Mouse (Mus musculus) hindbrain, embryonic 13.5 days (tissue): ENCODE data around the gene Ahcyl2. TPM values are rescaled to one million over a fixed set of nuclear protein-coding genes. Genes with fewer than 3 reads are reported as not detected.

Experiments
- ATAC-seq: fragments of 200-750 bp; cut with Nextera tagmentation; 2 replicates; pipeline ENCODE4 v1.8.0; 2017; ENCODE audit warnings: moderate TSS enrichment; ENCODE audit not compliant: low FRiP score
- H3K27ac ChIP-seq: fragments of 300-500 bp; sonication (generic); 2 replicates; pipeline ENCODE4 v1.5.1; 2015; ENCODE audit warnings: inconsistent platforms, mild to moderate bottlenecking, moderate library complexity
- H3K27me3 ChIP-seq: fragments of 300-500 bp; sonication (generic); 2 replicates; pipeline ENCODE4 v1.6.1; 2015; ENCODE audit warnings: mild to moderate bottlenecking, inconsistent platforms
- H3K36me3 ChIP-seq: fragments of 300-500 bp; sonication (generic); 2 replicates; pipeline ENCODE4 v1.6.1; 2015; ENCODE audit warnings: mild to moderate bottlenecking, inconsistent platforms
- H3K4me1 ChIP-seq: fragments of 300-500 bp; sonication (generic); replicated peaks from 2 replicates; pipeline ENCODE4 v1.6.1; 2015; ENCODE audit warnings: inconsistent platforms
- H3K4me2 ChIP-seq: fragments of 300-500 bp; sonication (generic); 2 replicates; pipeline ENCODE4 v1.6.1; 2015; ENCODE audit warnings: inconsistent platforms, mild to moderate bottlenecking, moderate library complexity
- H3K4me3 ChIP-seq: fragments of 300-500 bp; sonication (generic); 2 replicates; pipeline ENCODE4 v1.5.1; 2015; ENCODE audit warnings: mild to moderate bottlenecking, inconsistent platforms
- H3K9ac ChIP-seq: fragments of 300-500 bp; sonication (generic); 2 replicates; pipeline ENCODE4 v1.6.1; 2015; ENCODE audit warnings: mild to moderate bottlenecking, inconsistent platforms
- H3K9me3 ChIP-seq: fragments of 300-500 bp; sonication (generic); 2 replicates; pipeline ENCODE4 v1.6.1; 2016; ENCODE audit warnings: inconsistent platforms
- WGBS: fragments of 180-500 bp; shearing (Covaris S2); methylation state at CpG from one replicate; pipeline ENCODE4 v1.1.7; 2015; 5-methylcytosine and 5-hydroxymethylcytosine counted together
- polyA plus RNA-seq: library from polyadenylated mRNA; unstranded; fragments of >200 nt; fragmentation: Nextera tagmentation; extraction: Ambion mirVana; gene quantifications from 2 replicates; pipeline ENCODE4 v1.2.1, GENCODE M21; 2015

Gene Ahcyl2
- polyA plus RNA-seq, 1 experiment from 2014 or later = 18.0 TPM

DNA sequence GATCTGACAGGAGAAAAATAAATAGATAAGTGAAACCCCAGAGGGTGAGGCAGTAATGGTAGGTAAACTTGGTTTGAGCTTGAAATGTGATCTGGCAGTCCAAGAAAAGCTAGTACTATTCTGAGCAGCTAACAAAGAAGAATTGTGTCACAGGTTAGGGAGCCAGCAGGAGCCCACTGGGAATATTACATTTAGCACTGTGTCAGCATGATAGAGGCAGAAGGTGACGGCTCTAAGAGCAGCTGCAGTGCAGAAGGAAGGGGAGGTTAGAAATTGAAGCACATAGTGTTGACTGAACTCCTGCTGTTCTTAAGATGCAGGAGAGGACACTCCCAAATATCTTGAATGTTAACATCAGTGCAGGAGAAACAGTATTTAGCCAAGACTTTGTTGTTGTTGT lies 54.0 kb downstream of the Ahcyl2 start:
- Histone ChIP-seq H3K4me1 (no peaks in the 10 kb centered on the region), H3K27me3 (no peaks in the 10 kb centered on the region), H3K27ac (no peak overlapping the region), H3K36me3 (no peaks in the 10 kb centered on the region), H3K9ac (no peak overlapping the region), H3K9me3 (no peaks in the 10 kb centered on the region), H3K4me2 (no peak overlapping the region), H3K4me3 (no peak overlapping the region)
- ATAC-seq = no peak
- 74% methylated on average over 1 of the region's 1 CpGs for WGBS

- Histone ChIP-seq H3K9ac (no peak overlapping the region), H3K9me3 (no peaks in the 10 kb centered on the region), H3K36me3 (no peaks in the 10 kb centered on the region), H3K27ac (no peak overlapping the region), H3K4me3 (no peak overlapping the region), H3K4me2 (no peak overlapping the region), H3K4me1 (no peaks in the 10 kb centered on the region), H3K27me3 (no peaks in the 10 kb centered on the region)
- WGBS = 81% methylated on average over 2 of the region's 2 CpGs
- ATAC-seq = no peak
Measured at GRCm38 (mm10) chr6:29825302-29825701, 57.5 kb downstream of the Ahcyl2 start.

DNA sequence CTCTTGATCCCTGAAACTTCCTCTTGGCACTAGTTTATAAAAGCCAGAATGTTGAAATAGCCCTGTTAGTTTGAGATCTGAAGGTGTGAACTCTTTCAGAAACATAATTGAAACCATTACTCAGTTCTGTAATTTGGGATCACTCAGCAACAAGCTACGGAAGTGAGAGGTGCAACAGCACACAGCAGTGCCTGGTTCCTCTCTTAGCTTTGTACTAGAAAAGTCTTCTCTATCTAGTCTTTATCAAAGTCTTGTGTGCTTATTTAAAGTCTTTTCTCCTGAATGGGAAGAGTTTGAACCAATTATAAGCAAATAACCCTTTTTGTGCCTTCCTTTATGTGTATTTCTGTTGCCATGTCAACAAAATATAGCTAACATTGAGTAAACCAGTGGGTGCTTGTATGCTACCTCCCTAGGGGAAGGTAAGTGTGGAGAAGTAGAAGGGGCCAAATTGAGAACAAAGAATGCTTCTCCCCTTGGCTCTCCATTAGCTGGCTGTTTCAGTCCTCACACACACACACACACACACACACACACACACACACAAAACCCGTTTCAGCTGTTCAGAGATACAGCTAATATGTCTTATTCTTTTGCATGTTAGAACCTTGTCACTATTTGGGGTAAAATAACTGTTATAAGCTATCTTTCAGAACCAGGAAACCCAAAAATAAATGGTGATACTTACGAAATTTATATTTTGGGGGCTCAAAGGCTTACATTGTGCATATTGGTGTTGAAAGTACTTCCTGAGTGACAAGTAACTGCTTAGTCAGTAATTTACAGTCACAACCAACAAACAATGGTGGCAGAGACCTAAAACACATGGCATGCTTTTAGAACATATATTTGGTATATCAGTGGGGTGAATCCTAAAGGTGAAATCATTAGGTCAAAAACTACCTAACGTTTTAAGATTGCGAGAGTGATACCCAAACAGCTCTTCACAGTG lies 59.8 kb downstream of the Ahcyl2 start:
- Histone ChIP-seq H3K27ac (no peak overlapping the region), H3K9me3 (no peaks in the 10 kb centered on the region), H3K36me3 (no peaks in the 10 kb centered on the region), H3K4me3 (no peak overlapping the region), H3K4me2 (no peak overlapping the region), H3K9ac (no peak overlapping the region), H3K4me1 (no peaks in the 10 kb centered on the region), H3K27me3 (no peaks in the 10 kb centered on the region)
- no peak for ATAC-seq
- WGBS = 86% methylated on average over 5 of the region's 5 CpGs

GRCm38 (mm10) chr6:29828574-29829234 lies 60.9 kb downstream of the Ahcyl2 start:
- WGBS = 97% methylated on average over 3 of the region's 3 CpGs
- Histone ChIP-seq H3K9ac (no peak overlapping the region), H3K27me3 (no peaks in the 10 kb centered on the region), H3K27ac (no peak overlapping the region), H3K36me3 (no peaks in the 10 kb centered on the region), H3K4me1 (no peaks in the 10 kb centered on the region), H3K9me3 (no peaks in the 10 kb centered on the region), H3K4me3 (no peak overlapping the region), H3K4me2 (no peak overlapping the region)
- no peak for ATAC-seq

DNA sequence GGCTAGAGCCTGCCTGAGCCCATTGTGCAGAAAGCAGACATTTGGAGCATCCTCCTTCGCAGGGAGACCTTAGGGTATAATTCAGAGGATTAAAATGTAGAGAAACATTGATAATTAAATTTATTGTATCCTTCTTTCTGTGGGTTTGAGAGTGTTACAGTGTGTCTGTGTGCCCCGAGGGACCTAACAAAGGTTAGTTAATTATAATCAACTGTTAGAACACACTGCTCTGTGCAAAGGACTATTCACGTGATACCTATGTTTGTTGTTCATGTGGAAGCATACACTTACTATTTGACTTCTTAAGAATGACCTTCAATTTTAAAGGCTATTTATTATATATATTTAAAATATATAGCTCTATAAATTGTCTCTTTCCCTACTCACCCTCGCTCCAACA lies 64.5 kb downstream of the Ahcyl2 start:
- Histone ChIP-seq H3K27me3 (no peaks in the 10 kb centered on the region), H3K9ac (no peak overlapping the region), H3K4me1 (no peaks in the 10 kb centered on the region), H3K27ac (no peak overlapping the region), H3K4me2 (no peak overlapping the region), H3K36me3 (no peaks in the 10 kb centered on the region), H3K9me3 (no peaks in the 10 kb centered on the region), H3K4me3 (no peak overlapping the region)
- ATAC-seq = no peak
- 84% methylated on average over 4 of the region's 4 CpGs for WGBS

GRCm38 (mm10) chr6:29833117-29833516 lies 65.3 kb downstream of the Ahcyl2 start:
- H3K27ac ChIP-seq = no peak overlapping the region
- H3K4me2 ChIP-seq = no peak overlapping the region
- H3K4me3 ChIP-seq = no peak overlapping the region
- H3K4me1 ChIP-seq = no peaks in the 10 kb centered on the region
- no peaks in the 10 kb centered on the region for H3K36me3 ChIP-seq
- WGBS = 89% methylated on average over 4 of the region's 4 CpGs
- ATAC-seq = no peak
- H3K9ac ChIP-seq = no peak overlapping the region
- H3K27me3 ChIP-seq = no peaks in the 10 kb centered on the region
- no peaks in the 10 kb centered on the region for H3K9me3 ChIP-seq

DNA sequence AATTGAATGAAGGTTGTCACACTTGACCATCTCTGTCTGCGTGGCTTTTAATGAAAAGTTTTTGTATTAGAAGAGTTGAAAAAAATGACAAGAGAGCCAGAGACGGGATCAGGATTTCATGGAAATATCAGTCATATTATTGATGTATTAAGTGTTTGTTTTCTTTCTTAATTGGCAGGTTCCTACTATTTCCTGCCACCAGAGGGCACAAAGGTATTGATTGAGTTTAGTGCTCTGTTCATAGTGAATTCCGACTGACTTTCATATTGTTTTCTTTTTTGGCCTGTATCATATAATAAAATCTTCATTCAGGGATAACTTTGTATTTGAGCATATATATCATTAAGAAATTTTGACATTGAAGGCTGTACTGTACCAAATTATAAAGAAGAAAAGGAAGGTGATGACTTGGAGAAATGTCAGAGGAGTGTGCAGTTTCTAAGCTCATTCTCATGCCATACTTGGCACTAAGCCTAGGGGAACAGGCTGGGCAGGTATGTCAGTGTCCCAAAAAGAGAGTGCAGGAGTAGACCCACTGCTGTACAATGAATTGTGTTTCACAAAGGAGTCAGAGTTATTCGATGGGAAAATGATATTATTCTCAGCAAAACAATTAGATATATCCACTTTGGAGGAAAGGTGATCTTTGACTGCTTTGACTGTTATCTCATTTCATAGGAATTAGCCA lies 65.9 kb downstream of the Ahcyl2 start:
- no peak overlapping the region for H3K27ac ChIP-seq
- no peak for ATAC-seq
- no peak overlapping the region for H3K4me2 ChIP-seq
- H3K4me1 ChIP-seq = no peaks in the 10 kb centered on the region
- H3K36me3 ChIP-seq = no peaks in the 10 kb centered on the region
- WGBS = 74% methylated on average over 4 of the region's 4 CpGs
- no peaks in the 10 kb centered on the region for H3K27me3 ChIP-seq
- H3K9me3 ChIP-seq = no peaks in the 10 kb centered on the region
- H3K4me3 ChIP-seq = no peak overlapping the region
- no peak overlapping the region for H3K9ac ChIP-seq

DNA sequence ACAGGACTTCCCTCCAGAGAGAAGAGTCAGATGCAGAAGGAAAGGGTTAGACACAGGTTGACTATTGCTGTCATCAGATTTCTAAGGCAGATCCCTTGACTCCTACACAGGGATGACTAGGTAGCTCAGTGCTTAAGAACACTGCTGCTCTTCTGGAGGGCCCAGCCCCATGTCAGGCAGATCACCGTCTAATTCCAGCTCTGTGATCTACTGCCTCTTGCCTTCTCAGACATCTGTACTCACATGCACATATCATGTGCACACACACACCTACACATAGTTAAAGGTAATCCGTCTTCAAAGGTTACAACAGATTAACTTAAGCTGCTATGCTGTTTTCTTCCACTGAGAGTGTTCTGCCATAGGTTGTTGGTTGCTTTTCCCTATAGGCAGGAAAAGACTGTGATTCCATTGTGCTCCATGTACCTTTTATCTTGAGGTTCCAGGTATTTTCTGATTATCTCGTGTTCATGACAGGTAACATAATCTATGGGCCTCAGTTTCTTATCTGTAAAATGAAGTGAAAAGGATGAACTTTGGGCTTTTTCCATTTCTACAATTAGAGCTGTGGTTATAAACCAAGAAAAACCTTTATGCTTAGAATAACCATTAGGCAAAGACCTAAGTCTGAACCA lies 67.8 kb downstream of the Ahcyl2 start:
- WGBS = 88% methylated on average over 3 of the region's 3 CpGs
- Histone ChIP-seq H3K4me1 (no peaks in the 10 kb centered on the region), H3K27ac (no peak overlapping the region), H3K4me2 (no peak overlapping the region), H3K27me3 (no peaks in the 10 kb centered on the region), H3K4me3 (no peak overlapping the region), H3K9ac (no peak overlapping the region), H3K36me3 (no peaks in the 10 kb centered on the region), H3K9me3 (no peaks in the 10 kb centered on the region)
- no peak for ATAC-seq

DNA sequence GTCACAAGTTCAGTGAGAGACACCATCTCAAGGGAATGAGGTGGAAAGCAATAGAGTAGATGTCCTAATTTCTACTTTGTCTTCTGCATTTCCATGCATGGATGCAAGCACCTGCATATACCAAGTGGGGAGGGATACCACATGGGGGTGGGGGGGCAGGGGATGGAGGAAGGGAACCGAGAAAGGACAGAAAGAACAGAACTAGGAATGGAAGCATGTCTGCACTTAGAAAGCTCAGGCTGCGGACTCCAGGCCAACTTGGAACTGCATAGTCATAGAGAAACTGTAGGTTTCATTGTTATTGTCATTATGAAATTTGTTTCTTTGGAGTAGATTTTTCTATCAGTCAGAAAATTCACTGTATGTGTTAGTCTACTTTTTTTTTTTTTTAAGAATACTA lies 69.8 kb downstream of the Ahcyl2 start:
- no peak for ATAC-seq
- no peaks in the 10 kb centered on the region for H3K4me1 ChIP-seq
- no peaks in the 10 kb centered on the region for H3K9me3 ChIP-seq
- H3K4me3 ChIP-seq = no peak overlapping the region
- 93% methylated on average over 2 of the region's 2 CpGs for WGBS
- H3K4me2 ChIP-seq = no peak overlapping the region
- H3K27ac ChIP-seq = no peak overlapping the region
- H3K27me3 ChIP-seq = no peaks in the 10 kb centered on the region
- no peak overlapping the region for H3K9ac ChIP-seq
- H3K36me3 ChIP-seq = no peaks in the 10 kb centered on the region

- no peaks in the 10 kb centered on the region for H3K36me3 ChIP-seq
- no peaks in the 10 kb centered on the region for H3K27me3 ChIP-seq
- H3K4me3 ChIP-seq = no peak overlapping the region
- H3K4me1 ChIP-seq = no peaks in the 10 kb centered on the region
- H3K27ac ChIP-seq = no peak overlapping the region
- 95% methylated on average over 3 of the region's 3 CpGs for WGBS
- no peak overlapping the region for H3K9ac ChIP-seq
- H3K9me3 ChIP-seq = no peaks in the 10 kb centered on the region
- ATAC-seq = no peak
- H3K4me2 ChIP-seq = no peak overlapping the region
Measured at GRCm38 (mm10) chr6:29838531-29838930, 70.7 kb downstream of the Ahcyl2 start.

DNA sequence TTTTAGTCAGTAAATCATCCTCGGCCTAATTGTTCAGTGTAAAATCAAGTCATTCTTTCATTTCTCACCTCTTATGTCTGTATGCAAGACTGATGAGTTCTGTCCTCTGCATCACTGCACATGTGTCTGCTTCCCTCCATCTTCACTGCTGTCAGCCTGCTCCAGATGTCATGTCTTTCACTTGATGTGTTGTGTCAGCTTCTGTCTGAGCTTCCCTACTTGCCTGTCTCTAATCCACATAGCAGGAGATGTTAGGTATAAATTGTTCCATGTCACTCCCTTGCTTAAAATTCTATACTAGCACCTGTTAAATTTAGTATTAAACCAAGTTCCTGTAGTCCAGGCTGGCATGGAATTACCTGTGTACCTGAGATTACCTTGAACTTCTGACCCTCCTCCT lies 72.2 kb downstream of the Ahcyl2 start:
- H3K36me3 ChIP-seq = no peaks in the 10 kb centered on the region
- H3K27ac ChIP-seq = no peak overlapping the region
- ATAC-seq = no peak
- H3K4me1 ChIP-seq = no peaks in the 10 kb centered on the region
- H3K4me2 ChIP-seq = no peak overlapping the region
- no peaks in the 10 kb centered on the region for H3K9me3 ChIP-seq
- H3K4me3 ChIP-seq = no peak overlapping the region
- H3K27me3 ChIP-seq = no peaks in the 10 kb centered on the region
- H3K9ac ChIP-seq = no peak overlapping the region
- WGBS = 94% methylated on average over 1 of the region's 1 CpGs

- no peak overlapping the region for H3K9ac ChIP-seq
- no peaks in the 10 kb centered on the region for H3K36me3 ChIP-seq
- H3K4me3 ChIP-seq = no peak overlapping the region
- H3K9me3 ChIP-seq = no peaks in the 10 kb centered on the region
- no peaks in the 10 kb centered on the region for H3K4me1 ChIP-seq
- ATAC-seq = no peak
- no peak overlapping the region for H3K4me2 ChIP-seq
- 92% methylated on average over 2 of the region's 2 CpGs for WGBS
- no peaks in the 10 kb centered on the region for H3K27me3 ChIP-seq
- H3K27ac ChIP-seq = no peak overlapping the region
Measured at GRCm38 (mm10) chr6:29841461-29841860, 73.7 kb downstream of the Ahcyl2 start.
